Mouse (Mus musculus) heart, embryonic 10.5 days (tissue): ENCODE data around the gene Sap18. TPM values are rescaled to one million over a fixed set of nuclear protein-coding genes. Genes with fewer than 3 reads are reported as not detected.
"Not testable (repeated sequence)": the region's sequence is repeated elsewhere in the genome, so short reads cannot be mapped to it uniquely, and the experiment has no call there.

Experiments
- DNase-seq: peaks from one replicate; pipeline ENCODE4 v3.0.0-alpha.2; 2017; ENCODE audit warnings: low spot score
- H3K27ac ChIP-seq: fragments of 300-500 bp; sonication (generic); 2 replicates; pipeline ENCODE4 v1.5.1; 2016; ENCODE audit warnings: mild to moderate bottlenecking
- H3K27me3 ChIP-seq: fragments of 300-500 bp; sonication (generic); 2 replicates; pipeline ENCODE4 v1.6.1; 2016; ENCODE audit warnings: mild to moderate bottlenecking; ENCODE audit not compliant: poor library complexity, insufficient read depth, severe bottlenecking
- H3K36me3 ChIP-seq: fragments of 300-500 bp; sonication (generic); 2 replicates; pipeline ENCODE4 v1.6.1; 2016; ENCODE audit warnings: mild to moderate bottlenecking, moderate library complexity
- H3K4me1 ChIP-seq: fragments of 300-500 bp; sonication (generic); 2 replicates; pipeline ENCODE4 v1.6.1; 2016; ENCODE audit warnings: mild to moderate bottlenecking
- H3K4me3 ChIP-seq: fragments of 300-500 bp; sonication (generic); 2 replicates; pipeline ENCODE4 v1.5.1; 2016; ENCODE audit warnings: mild to moderate bottlenecking, moderate library complexity
- H3K9me3 ChIP-seq: fragments of 300-500 bp; sonication (generic); 2 replicates; pipeline ENCODE4 v1.6.1; 2016; ENCODE audit warnings: mild to moderate bottlenecking, moderate library complexity
- WGBS: fragments of 180-500 bp; shearing (Covaris S2); methylation state at CpG from one replicate; pipeline ENCODE4 v1.1.7; 2016; 5-methylcytosine and 5-hydroxymethylcytosine counted together
- microRNA-seq: library from miRNA; unstranded; fragments of <30 nt; microRNA quantifications from one replicate; pipeline ENCODE4, GENCODE M21; 2017
- polyA plus RNA-seq: library from polyadenylated mRNA; unstranded; fragments of >200 nt; fragmentation: Nextera tagmentation; extraction: Ambion mirVana; gene quantifications from 2 replicates; pipeline ENCODE4 v1.2.1, GENCODE M21; 2016

The Sap18 gene
- polyA plus RNA-seq, 1 experiment from 2014 or later: 19.8 TPM

GRCm38 (mm10) chr14:57848061-57848460 is 50.1 kb downstream of the Sap18 start:
- 74% methylated on average over 5 of the region's 5 CpGs for WGBS
- H3K36me3 ChIP-seq: peaks cover 54% of the 10 kb centered on the region
- not testable (repeated sequence) for H3K9me3 ChIP-seq, H3K27ac ChIP-seq, H3K27me3 ChIP-seq, DNase-seq, H3K4me3 ChIP-seq, H3K4me1 ChIP-seq

GRCm38 (mm10) chr14:57848646-57849045 is 50.7 kb downstream of the Sap18 start:
- Histone ChIP-seq H3K9me3 (no peaks in the 10 kb centered on the region), H3K4me3 (no peak overlapping the region), H3K27me3 (no peaks in the 10 kb centered on the region), H3K4me1 (no peaks in the 10 kb centered on the region), H3K36me3 (peaks cover 56% of the 10 kb centered on the region), H3K27ac (no peak overlapping the region)
- no peak for DNase-seq
- WGBS: 93% methylated on average over 2 of the region's 2 CpGs

- no peak for DNase-seq
- H3K27ac ChIP-seq: no peak overlapping the region
- H3K9me3 ChIP-seq: no peaks in the 10 kb centered on the region
- no peaks in the 10 kb centered on the region for H3K4me1 ChIP-seq
- no peaks in the 10 kb centered on the region for H3K27me3 ChIP-seq
- H3K4me3 ChIP-seq: no peak overlapping the region
- peaks cover 43% of the 10 kb centered on the region for H3K36me3 ChIP-seq
- WGBS: 82% methylated on average over 3 of the region's 3 CpGs
Observed at GRCm38 (mm10) chr14:57850330-57850729, 52.4 kb downstream of the Sap18 start.

- Histone ChIP-seq H3K27me3 (no peaks in the 10 kb centered on the region), H3K27ac (no peak overlapping the region), H3K4me1 (no peaks in the 10 kb centered on the region), H3K36me3 (peaks cover 49% of the 10 kb centered on the region; the same call in 1 of the 2 replicates), H3K9me3 (no peaks in the 10 kb centered on the region), H3K4me3 (no peak overlapping the region)
- no peak for DNase-seq
- WGBS: 90% methylated on average over 2 of the region's 2 CpGs
Observed at GRCm38 (mm10) chr14:57852961-57853360, 55.0 kb downstream of the Sap18 start.

GRCm38 (mm10) chr14:57856037-57856436 is 58.1 kb downstream of the Sap18 start:
- DNase-seq, H3K4me1 ChIP-seq, H3K27ac ChIP-seq, H3K4me3 ChIP-seq, H3K27me3 ChIP-seq, H3K9me3 ChIP-seq: not testable (repeated sequence)
- H3K36me3 ChIP-seq: peaks cover 40% of the 10 kb centered on the region

Small RNA genes lying within 50 kb of the gene (microRNA-seq; reads per million reads assigned to microRNA genes)
- not detected for gene Mir3077

Other genes with a start within 250 kb of the Sap18 start
- gene Eef1akmt1, start 226.6 kb upstream of the Sap18 start, polyA plus RNA-seq: 82.8 and 93.8 TPM in 2 replicates
- 23.5 and 24.9 TPM in 2 replicates for gene Xpo4, start 132.8 kb upstream of the Sap18 start, polyA plus RNA-seq
- gene Gm49361, start 52.1 kb upstream of the Sap18 start, polyA plus RNA-seq: not detected in 2 replicates
- 19.6 and 25.0 TPM in 2 replicates for gene Lats2, start 39.8 kb upstream of the Sap18 start, polyA plus RNA-seq
- 35.1 and 44.7 TPM in 2 replicates for gene Ska3, start 28.0 kb downstream of the Sap18 start, polyA plus RNA-seq
- 150 and 155 TPM in 2 replicates for gene Mrpl57, start 28.1 kb downstream of the Sap18 start, polyA plus RNA-seq
- 46.7 and 52.1 TPM in 2 replicates for gene Zdhhc20, start 92.1 kb downstream of the Sap18 start, polyA plus RNA-seq
- 82.7 and 88.7 TPM in 2 replicates for gene Micu2, start 201.1 kb downstream of the Sap18 start, polyA plus RNA-seq